Mouse (Mus musculus) erythroblast, embryonic 14.5 days (primary cell): ENCODE measurements around the gene Slf2.

Experiments used
- GATA1 ChIP-seq: IDR thresholded peaks from 2 replicates; pipeline ENCODE4 v1.6.1; 2012; ENCODE audit warnings: low read length, inconsistent platforms, mixed read lengths
- TAL1 ChIP-seq: IDR thresholded peaks from 3 replicates; pipeline ENCODE4 v1.6.1; 2012; ENCODE audit warnings: low read length, inconsistent platforms, mixed read lengths

DNA sequence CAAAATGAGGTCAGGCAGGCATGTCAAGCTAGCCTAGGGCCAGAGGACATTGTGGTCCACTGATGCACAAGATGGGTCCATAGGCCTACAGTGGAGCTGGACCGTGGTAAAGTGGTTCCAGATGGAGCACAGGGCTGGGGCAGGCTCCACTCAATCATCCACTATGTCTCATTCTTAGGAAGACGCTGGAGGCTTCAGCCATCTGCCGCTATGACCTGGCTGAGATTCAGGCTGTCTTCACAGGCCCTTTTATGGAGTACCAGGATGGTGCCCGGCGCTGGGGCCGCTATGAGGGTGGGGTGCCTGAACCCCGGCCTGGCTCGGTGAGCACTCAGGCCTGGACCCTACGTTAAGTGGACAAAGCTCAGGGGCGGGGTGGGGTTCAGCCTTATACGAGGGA lies 66.8 kb downstream of the Slf2 start:
- TF ChIP-seq TAL1 (no peak), GATA1 (no peak)
